Mouse (Mus musculus): ENCODE results near the gene Dctn5. TPM values are rescaled to one million over a fixed set of nuclear protein-coding genes. Genes with fewer than 3 reads are reported as not detected.

Gene Dctn5
- total RNA-seq, 2 experiments from 2014 or later: 103 to 107 TPM

GRCm38 (mm10) chr7:122158488-122158887, 25.6 kb downstream of the Dctn5 start:
- DNase-seq (ENCODE audit: extremely low spot score in 1 of 2, low spot score in 2 of 2): no peak

GRCm38 (mm10) chr7:122158915-122159902, 26.4 kb downstream of the Dctn5 start, which contains the start of gene Plk1:
Gene Plk1 (plus strand): TSS chr7:122159439.
- intact Hi-C loops (cut with DNase I): no loop called here

More at GRCm38 (mm10) chr7:122158488-122158887, 25.6 kb downstream of the Dctn5 start:
- intact Hi-C loops (cut with DNase I): no loop called here

GRCm38 (mm10) chr7:122160037-122160436, 27.2 kb downstream of the Dctn5 start:
- intact Hi-C loops (cut with DNase I): no loop called here
- DNase-seq (ENCODE audit: extremely low spot score in 1 of 2, low spot score in 2 of 2): no peak

More at GRCm38 (mm10) chr7:122158915-122159902, 26.4 kb downstream of the Dctn5 start, which contains the start of gene Plk1:
- DNase-seq (ENCODE audit: extremely low spot score in 1 of 2, low spot score in 2 of 2): peak; percentile 77 to 88

GRCm38 (mm10) chr7:122163766-122164165, 30.9 kb downstream of the Dctn5 start:
- no peak for DNase-seq (ENCODE audit: extremely low spot score in 1 of 2, low spot score in 2 of 2)
- intact Hi-C loops (cut with DNase I): no loop called here

GRCm38 (mm10) chr7:122167203-122167602, 34.4 kb downstream of the Dctn5 start:
- no peak for DNase-seq (ENCODE audit: extremely low spot score in 1 of 2, low spot score in 2 of 2)
- intact Hi-C loops (cut with DNase I): no loop called here

- DNase-seq (ENCODE audit: extremely low spot score in 1 of 2, low spot score in 2 of 2): no peak
- intact Hi-C loops (cut with DNase I): no loop called here
Measured at GRCm38 (mm10) chr7:122170705-122171104, 37.9 kb downstream of the Dctn5 start.

- intact Hi-C loops (cut with DNase I): no loop called here
- DNase-seq (ENCODE audit: extremely low spot score in 1 of 2, low spot score in 2 of 2): no peak
Measured at GRCm38 (mm10) chr7:122171613-122172012, 38.8 kb downstream of the Dctn5 start.

- DNase-seq (ENCODE audit: extremely low spot score in 1 of 2, low spot score in 2 of 2): no peak
- intact Hi-C loops (cut with DNase I): no loop called here
Measured at GRCm38 (mm10) chr7:122180720-122181119, 47.9 kb downstream of the Dctn5 start.

GRCm38 (mm10) chr7:122184569-122184968, 51.7 kb downstream of the Dctn5 start:
- intact Hi-C loops (cut with DNase I): no loop called here
- no peak for DNase-seq (ENCODE audit: extremely low spot score in 1 of 2, low spot score in 2 of 2)

- no peak for DNase-seq (ENCODE audit: extremely low spot score in 1 of 2, low spot score in 2 of 2)
- intact Hi-C loops (cut with DNase I): no loop called here
Measured at GRCm38 (mm10) chr7:122186043-122186442, 53.2 kb downstream of the Dctn5 start, which contains the start of gene Ern2. Gene Ern2 (minus strand): TSS chr7:122186207.

- intact Hi-C loops (cut with DNase I): no loop called here
- peak in 1 of 2 experiments; percentile 49 for DNase-seq (ENCODE audit: extremely low spot score in 1 of 2, low spot score in 2 of 2)
Measured at GRCm38 (mm10) chr7:122189484-122189883, 56.6 kb downstream of the Dctn5 start.

- intact Hi-C loops (cut with DNase I): no loop called here
- DNase-seq (ENCODE audit: extremely low spot score in 1 of 2, low spot score in 2 of 2): no peak
Measured at GRCm38 (mm10) chr7:122191097-122191496, 58.3 kb downstream of the Dctn5 start.

GRCm38 (mm10) chr7:122193919-122194318, 61.1 kb downstream of the Dctn5 start:
- no peak for DNase-seq (ENCODE audit: extremely low spot score in 1 of 2, low spot score in 2 of 2)
- intact Hi-C loops (cut with DNase I): no loop called here

- intact Hi-C loops (cut with DNase I): loop anchor here (5.0 kb wide), 1 partner anchor 46 kb away; no protein-coding TSS in a partner anchor
- no peak for DNase-seq (ENCODE audit: extremely low spot score in 1 of 2, low spot score in 2 of 2)
Measured at GRCm38 (mm10) chr7:122196771-122197170, 63.9 kb downstream of the Dctn5 start.

- DNase-seq (ENCODE audit: extremely low spot score in 1 of 2, low spot score in 2 of 2): peak; percentile 17 to 39
- intact Hi-C loops (cut with DNase I): loop anchor here (5.0 kb wide), 1 partner anchor 45 kb away; no protein-coding TSS in a partner anchor
Measured at GRCm38 (mm10) chr7:122197306-122197705, 64.5 kb downstream of the Dctn5 start.

Other genes starting within 250 kb of the Dctn5 start
- gene Cog7, start 151.3 kb upstream of the Dctn5 start, total RNA-seq (2021): 10 to 100 TPM; 35.2 to 36.5 TPM
- 10 to 100 TPM; 32.8 to 34.8 TPM for gene Gga2, start 111.8 kb upstream of the Dctn5 start, total RNA-seq (2021)
- 10 to 100 TPM; 67.0 to 70.7 TPM for gene Ubfd1, start 65.9 kb upstream of the Dctn5 start, total RNA-seq (2021)
- 1 to 10 TPM; 7.6 to 7.8 TPM for gene Ears2, start 65.8 kb upstream of the Dctn5 start, total RNA-seq (2021)
- gene Ndufab1, start 31.2 kb upstream of the Dctn5 start, total RNA-seq (2021): 100 to 1,000 TPM; 274 TPM
- gene Palb2, start 56 bp upstream of the Dctn5 start, total RNA-seq (2021): 1 to 10 TPM; 1.9 to 3.4 TPM
- 1 to 10 TPM; 3.1 to 4.0 TPM for gene Plk1, start 26.4 kb downstream of the Dctn5 start, total RNA-seq (2021)
- gene Ern2, start 53.2 kb downstream of the Dctn5 start, total RNA-seq (2021): 1 to 10 TPM in 1 of 2 experiments, under 1 TPM in 1; 0.92 to 1.1 TPM
- 1 to 10 TPM; 2.5 to 3.6 TPM for gene Chp2, start 86.5 kb downstream of the Dctn5 start, total RNA-seq (2021)
- gene Prkcb, start 155.7 kb downstream of the Dctn5 start, total RNA-seq (2021): 100 to 1,000 TPM; 792 to 820 TPM